Mouse (Mus musculus): ENCODE results near the gene 1700021F05Rik. TPM values are rescaled to one million over a fixed set of nuclear protein-coding genes. Genes with fewer than 3 reads are reported as not detected.

1700021F05Rik gene
- polyA plus RNA-seq, 1 experiment, result 3.6 TPM

GRCm38 (mm10) chr10:43487441-43488010, 53.3 kb downstream of the 1700021F05Rik start:
- no peak overlapping the region for H3K4me3 ChIP-seq (ENCODE audit: extremely low read depth, insufficient read depth, insufficient read length)
- no peak for DNase-seq (ENCODE audit: low read depth in 1 of 2, low spot score in 2 of 2)
- no peaks in the 10 kb centered on the region for H3K36me3 ChIP-seq (ENCODE audit: control insufficient read depth, insufficient read depth, low read length)
- H3K4me1 ChIP-seq (ENCODE audit: control insufficient read depth, insufficient read depth, insufficient read length), result no peaks in the 10 kb centered on the region
- TF ChIP-seq CTCF (IDR thresholded peaks at IDR 0.05; ENCODE audit: extremely low read depth, insufficient read depth, insufficient read length, insufficient replicate concordance), result no peak
- TF ChIP-seq POLR2A (IDR thresholded peaks at IDR 0.05; ENCODE audit: low read depth, low read length), result no peak
- H3K27me3 ChIP-seq (ENCODE audit: control insufficient read depth, insufficient read depth, low read length), result no peaks in the 10 kb centered on the region
- 89% methylated on average over 3 of the region's 3 CpGs for WGBS
- H3K27ac ChIP-seq (ENCODE audit: insufficient read depth, low read length), result no peak overlapping the region

DNA sequence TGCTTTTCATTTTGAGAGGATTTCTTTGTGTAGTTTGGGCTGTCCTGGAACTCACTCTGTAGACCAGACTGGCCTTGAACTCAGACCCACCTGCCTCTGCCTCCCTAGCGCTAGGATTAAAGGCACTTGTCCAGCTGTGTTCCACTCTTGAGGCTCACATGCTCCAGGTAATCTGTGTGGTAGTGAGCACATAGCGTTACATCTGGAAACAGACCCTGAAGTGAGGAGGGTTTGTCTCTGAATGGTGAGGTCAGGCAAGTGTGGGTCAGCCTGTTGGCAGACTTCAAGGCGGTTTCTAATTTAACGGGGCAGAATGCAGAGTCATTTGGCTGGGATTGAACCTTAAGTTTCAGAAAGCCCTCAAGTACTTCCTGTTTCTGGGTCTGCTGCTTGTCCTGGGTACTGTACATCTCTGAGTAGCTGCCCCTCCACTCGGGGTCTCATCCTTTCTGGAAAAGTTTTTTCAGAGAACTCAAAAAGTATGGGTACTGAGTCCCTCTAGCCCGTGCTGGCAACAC, 55.0 kb downstream of the 1700021F05Rik start:
- Histone ChIP-seq H3K4me1 (ENCODE audit: control insufficient read depth, insufficient read depth, insufficient read length) (no peaks in the 10 kb centered on the region), H3K27ac (ENCODE audit: insufficient read depth, low read length) (no peak overlapping the region), H3K27me3 (ENCODE audit: control insufficient read depth, insufficient read depth, low read length) (no peaks in the 10 kb centered on the region), H3K36me3 (ENCODE audit: control insufficient read depth, insufficient read depth, low read length) (no peaks in the 10 kb centered on the region), H3K4me3 (ENCODE audit: extremely low read depth, insufficient read depth, insufficient read length) (no peak overlapping the region)
- TF ChIP-seq CTCF (IDR thresholded peaks at IDR 0.05; ENCODE audit: extremely low read depth, insufficient read depth, insufficient read length, insufficient replicate concordance), result no peak
- no peak for TF ChIP-seq POLR2A (IDR thresholded peaks at IDR 0.05; ENCODE audit: low read depth, low read length)
- DNase-seq (ENCODE audit: low read depth in 1 of 2, low spot score in 2 of 2), result no peak
- 66% methylated on average over 6 of the region's 6 CpGs for WGBS

GRCm38 (mm10) chr10:43483426-43483995, 57.3 kb downstream of the 1700021F05Rik start:
- H3K36me3 ChIP-seq (ENCODE audit: control insufficient read depth, insufficient read depth, low read length), result no peaks in the 10 kb centered on the region
- no peak overlapping the region for H3K27ac ChIP-seq (ENCODE audit: insufficient read depth, low read length)
- peaks cover 6% of the 10 kb centered on the region; the same call in 1 of the 2 replicates for H3K27me3 ChIP-seq (ENCODE audit: control insufficient read depth, insufficient read depth, low read length)
- H3K4me3 ChIP-seq (ENCODE audit: extremely low read depth, insufficient read depth, insufficient read length), result no peak overlapping the region
- no peak for DNase-seq (ENCODE audit: low read depth in 1 of 2, low spot score in 2 of 2)
- no peaks in the 10 kb centered on the region; the same call in none of the 2 replicates for H3K4me1 ChIP-seq (ENCODE audit: control insufficient read depth, insufficient read depth, insufficient read length)
- 83% methylated on average over 9 of the region's 9 CpGs for WGBS
- TF ChIP-seq POLR2A (IDR thresholded peaks at IDR 0.05; ENCODE audit: low read depth, low read length) (no peak), CTCF (IDR thresholded peaks at IDR 0.05; ENCODE audit: extremely low read depth, insufficient read depth, insufficient read length, insufficient replicate concordance) (no peak)

DNA sequence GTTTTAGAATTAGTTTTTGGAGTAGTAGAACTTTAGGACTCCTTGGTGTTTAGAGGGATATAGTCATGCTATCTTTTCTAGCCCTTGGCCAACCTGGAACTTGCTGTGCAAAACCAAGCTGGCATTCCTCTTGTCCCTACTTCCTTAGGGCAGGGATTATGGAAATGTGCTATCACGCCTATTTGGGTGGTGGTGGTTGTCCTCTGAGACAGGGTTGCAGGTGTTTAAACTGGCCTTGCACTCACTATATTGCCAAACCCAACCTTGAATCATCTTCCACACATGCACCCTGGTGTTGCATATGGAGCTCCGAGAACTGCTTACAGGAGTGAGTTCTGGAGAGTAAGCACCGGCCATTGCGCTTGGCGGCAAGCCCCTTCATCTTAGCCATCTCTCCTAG, 58.8 kb downstream of the 1700021F05Rik start:
- no peak overlapping the region for H3K27ac ChIP-seq (ENCODE audit: insufficient read depth, low read length)
- H3K36me3 ChIP-seq (ENCODE audit: control insufficient read depth, insufficient read depth, low read length), result no peaks in the 10 kb centered on the region
- no peak for TF ChIP-seq CTCF (IDR thresholded peaks at IDR 0.05; ENCODE audit: extremely low read depth, insufficient read depth, insufficient read length, insufficient replicate concordance)
- TF ChIP-seq POLR2A (IDR thresholded peaks at IDR 0.05; ENCODE audit: low read depth, low read length), result no peak
- WGBS, result 98% methylated on average over 5 of the region's 5 CpGs
- H3K27me3 ChIP-seq (ENCODE audit: control insufficient read depth, insufficient read depth, low read length), result peaks cover 10% of the 10 kb centered on the region; the same call in 1 of the 2 replicates
- no peak for DNase-seq (ENCODE audit: low read depth in 1 of 2, low spot score in 2 of 2)
- H3K4me3 ChIP-seq (ENCODE audit: extremely low read depth, insufficient read depth, insufficient read length), result no peak overlapping the region
- H3K4me1 ChIP-seq (ENCODE audit: control insufficient read depth, insufficient read depth, insufficient read length), result no peaks in the 10 kb centered on the region; the same call in none of the 2 replicates

GRCm38 (mm10) chr10:43481179-43481578, 59.6 kb downstream of the 1700021F05Rik start:
- H3K4me3 ChIP-seq (ENCODE audit: extremely low read depth, insufficient read depth, insufficient read length), result no peak overlapping the region
- WGBS, result 92% methylated on average over 4 of the region's 4 CpGs
- H3K36me3 ChIP-seq (ENCODE audit: control insufficient read depth, insufficient read depth, low read length), result no peaks in the 10 kb centered on the region
- H3K4me1 ChIP-seq (ENCODE audit: control insufficient read depth, insufficient read depth, insufficient read length), result no peaks in the 10 kb centered on the region; the same call in none of the 2 replicates
- no peak for DNase-seq (ENCODE audit: low read depth in 1 of 2, low spot score in 2 of 2)
- H3K27ac ChIP-seq (ENCODE audit: insufficient read depth, low read length), result no peak overlapping the region
- H3K27me3 ChIP-seq (ENCODE audit: control insufficient read depth, insufficient read depth, low read length), result peaks cover 10% of the 10 kb centered on the region; the same call in 1 of the 2 replicates
- TF ChIP-seq POLR2A (IDR thresholded peaks at IDR 0.05; ENCODE audit: low read depth, low read length) (no peak), CTCF (IDR thresholded peaks at IDR 0.05; ENCODE audit: extremely low read depth, insufficient read depth, insufficient read length, insufficient replicate concordance) (no peak)

DNA sequence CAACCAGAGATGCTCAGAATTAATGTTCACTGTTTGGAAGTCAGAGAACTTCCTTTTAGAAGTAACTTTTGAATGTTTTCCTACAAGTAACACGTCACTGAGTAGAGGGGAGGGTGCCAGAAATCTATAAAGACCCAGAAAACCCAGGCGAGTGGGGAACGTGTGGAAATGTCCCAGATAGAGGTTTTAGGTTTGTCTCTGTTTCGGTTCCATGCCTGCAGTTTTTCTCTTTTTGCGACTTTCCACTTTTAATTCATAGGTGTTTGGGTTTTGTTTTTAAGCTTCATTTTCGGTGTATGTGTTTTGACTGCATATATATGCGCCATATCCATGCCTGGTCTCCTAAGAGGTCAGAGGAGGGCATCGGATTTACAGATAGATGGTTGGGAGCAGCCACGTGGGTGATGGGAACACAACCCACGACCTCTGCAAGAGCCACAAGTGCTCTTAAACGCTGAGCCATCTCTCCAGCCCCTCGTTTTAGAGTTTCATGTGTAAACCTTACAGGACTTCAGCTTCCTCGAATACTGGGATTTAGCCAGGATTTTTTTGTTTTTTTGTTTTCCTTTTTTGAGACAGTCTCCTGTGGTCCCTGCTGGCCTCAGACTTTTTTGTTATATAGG, 60.5 kb downstream of the 1700021F05Rik start:
- no peak for TF ChIP-seq POLR2A (IDR thresholded peaks at IDR 0.05; ENCODE audit: low read depth, low read length)
- 34% methylated on average over 13 of the region's 13 CpGs for WGBS
- H3K27ac ChIP-seq (ENCODE audit: insufficient read depth, low read length), result peak overlapping the region; percentile 72; the same call in 1 of the 2 replicates

More for the DNA sequence above, 60.5 kb downstream of the 1700021F05Rik start:
- no peaks in the 10 kb centered on the region; the same call in none of the 2 replicates for H3K4me1 ChIP-seq (ENCODE audit: control insufficient read depth, insufficient read depth, insufficient read length)
- H3K4me3 ChIP-seq (ENCODE audit: extremely low read depth, insufficient read depth, insufficient read length), result peak overlapping the region; percentile 84
- H3K27me3 ChIP-seq (ENCODE audit: control insufficient read depth, insufficient read depth, low read length), result peaks cover 10% of the 10 kb centered on the region; the same call in 1 of the 2 replicates
- DNase-seq (ENCODE audit: low read depth in 1 of 2, low spot score in 2 of 2), result no peak
- no peaks in the 10 kb centered on the region for H3K36me3 ChIP-seq (ENCODE audit: control insufficient read depth, insufficient read depth, low read length)
